Mouse (Mus musculus): ENCODE data around the gene Prdm9.

DNA sequence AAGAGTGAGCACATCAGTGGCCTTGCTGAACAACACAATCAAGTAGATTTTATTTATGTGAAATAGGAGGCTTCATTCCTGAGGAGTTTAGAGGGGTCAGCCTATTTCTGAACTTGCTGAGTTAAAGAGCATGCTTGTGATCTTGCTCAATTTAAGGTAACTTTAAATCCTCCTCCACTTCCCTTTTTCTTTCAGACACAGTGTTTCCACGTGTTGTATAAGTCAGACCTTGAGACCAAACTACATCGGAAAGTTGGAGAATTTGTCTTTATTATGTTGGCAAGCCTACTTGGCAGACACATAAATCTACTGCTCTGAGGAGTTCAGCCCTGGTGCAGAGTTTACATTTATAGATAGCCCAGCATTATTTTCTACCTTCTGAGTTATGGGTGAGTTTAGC lies 35.3 kb downstream of the Prdm9 start:
- no peak for TF ChIP-seq CTCF (IDR thresholded peaks at IDR 0.05)
- TF ChIP-seq POLR2A (IDR thresholded peaks at IDR 0.05; ENCODE audit: insufficient read depth, low read depth, low read length) = no peak
